Mouse (Mus musculus) liver, embryonic 14.5 days (tissue): ENCODE results near the gene Flot1. TPM values are rescaled to one million over a fixed set of nuclear protein-coding genes. Genes with fewer than 3 reads are reported as not detected.
A peak's percentile ranks its signal among the peaks of the same experiment; 100 is the strongest.

Source experiments
- ATAC-seq: fragments of 200-750 bp; cut with Nextera tagmentation; 2 replicates; pipeline ENCODE4 v1.8.0; 2017; ENCODE audit warnings: moderate number of reproducible peaks, mild to moderate bottlenecking, moderate library complexity; ENCODE audit not compliant: insufficient read depth
- DNase-seq, 3 experiments: peaks; one replicate each; pipeline ENCODE4 v3.0.0-alpha.2; 2012 to 2013; ENCODE audit warnings: low read depth in 3 of 3, low spot score in 3 of 3
- H3K27ac ChIP-seq: fragments of 300-500 bp; sonication (generic); 2 replicates; pipeline ENCODE4 v1.5.1; 2014; ENCODE audit warnings: moderate library complexity, mild to moderate bottlenecking, control low read depth, inconsistent platforms
- H3K27me3 ChIP-seq: fragments of 300-500 bp; sonication (generic); 2 replicates; pipeline ENCODE4 v1.6.1; 2014; ENCODE audit warnings: mild to moderate bottlenecking, low read length, moderate library complexity; ENCODE audit not compliant: control insufficient read depth, insufficient read depth
- H3K36me3 ChIP-seq: fragments of 300-500 bp; sonication (generic); replicated peaks from 2 replicates; pipeline ENCODE4 v1.6.1; 2014; ENCODE audit warnings: low read depth; ENCODE audit not compliant: control insufficient read depth, insufficient read depth
- H3K4me1 ChIP-seq, 2 experiments: fragments of 200-500 bp in 1 of 2; fragments of 300-500 bp in 1 of 2; sonication (generic) in 1 of 2; replicated peaks; 2 replicates each; pipeline ENCODE4 v1.6.1; 2012 to 2014; ENCODE audit warnings: antibody characterized with exemption in 1 of 2, inconsistent platforms in 1 of 2, low read length in 1 of 2; ENCODE audit not compliant: control insufficient read depth in 2 of 2, insufficient read depth in 2 of 2
- H3K4me2 ChIP-seq: fragments of 300-500 bp; sonication (generic); 2 replicates; pipeline ENCODE4 v1.6.1; 2014; ENCODE audit warnings: low read depth, mild to moderate bottlenecking, control low read depth, moderate library complexity
- H3K4me3 ChIP-seq, 2 experiments: fragments of 200-500 bp in 1 of 2; fragments of 300-500 bp in 1 of 2; sonication (generic) in 1 of 2; 2 replicates each; pipeline ENCODE4 v1.5.1; 2012 to 2014; ENCODE audit warnings: low read depth in 2 of 2, low read length in 2 of 2, mild to moderate bottlenecking in 2 of 2, control low read depth in 1 of 2, inconsistent platforms in 1 of 2, moderate library complexity in 1 of 2; ENCODE audit not compliant: insufficient read depth in 1 of 2
- H3K9ac ChIP-seq: fragments of 300-500 bp; sonication (generic); replicated peaks from 2 replicates; pipeline ENCODE4 v1.6.1; 2014; ENCODE audit warnings: mild to moderate bottlenecking, control low read depth, moderate library complexity
- H3K9me3 ChIP-seq: fragments of 300-500 bp; sonication (generic); 2 replicates; pipeline ENCODE4 v1.6.1; 2016; ENCODE audit warnings: low read length, mixed read lengths; ENCODE audit not compliant: control insufficient read depth
- CTCF ChIP-seq: IDR thresholded peaks from 2 replicates; pipeline ENCODE4 v1.5.1; 2016; ENCODE audit warnings: antibody characterized with exemption, low read depth, control low read depth
- EP300 ChIP-seq: IDR thresholded peaks from 2 replicates; pipeline ENCODE4 v1.6.1; 2016; ENCODE audit warnings: antibody characterized with exemption, low read depth
- WGBS: fragments of 180-500 bp; shearing (Covaris S2); extraction: QIAGEN DNeasy Blood & Tissue Kit; methylation state at CpG from one replicate; pipeline ENCODE4 v1.1.7; 2014; ENCODE audit not compliant: insufficient replicate concordance; 5-methylcytosine and 5-hydroxymethylcytosine counted together
- polyA plus RNA-seq, 2 experiments: library from polyadenylated mRNA; depleted of rRNA in 1 of 2; stranded (reverse) in 1 of 2; unstranded in 1 of 2; fragments of >200 nt; fragmentation: Nextera tagmentation in 1 of 2; extraction: Ambion mirVana in 1 of 2; gene quantifications; 2 replicates each; pipeline versions ENCODE4 v1.2.1 to v1.2.3; 2012 to 2014

Flot1 gene
- polyA plus RNA-seq (2012; rRNA removed) (22.4 and 34.7 TPM in 2 replicates), polyA plus RNA-seq (2014; fragmentation: Nextera tagmentation; extraction: Ambion mirVana) (27.8 and 29.2 TPM in 2 replicates)

DNA sequence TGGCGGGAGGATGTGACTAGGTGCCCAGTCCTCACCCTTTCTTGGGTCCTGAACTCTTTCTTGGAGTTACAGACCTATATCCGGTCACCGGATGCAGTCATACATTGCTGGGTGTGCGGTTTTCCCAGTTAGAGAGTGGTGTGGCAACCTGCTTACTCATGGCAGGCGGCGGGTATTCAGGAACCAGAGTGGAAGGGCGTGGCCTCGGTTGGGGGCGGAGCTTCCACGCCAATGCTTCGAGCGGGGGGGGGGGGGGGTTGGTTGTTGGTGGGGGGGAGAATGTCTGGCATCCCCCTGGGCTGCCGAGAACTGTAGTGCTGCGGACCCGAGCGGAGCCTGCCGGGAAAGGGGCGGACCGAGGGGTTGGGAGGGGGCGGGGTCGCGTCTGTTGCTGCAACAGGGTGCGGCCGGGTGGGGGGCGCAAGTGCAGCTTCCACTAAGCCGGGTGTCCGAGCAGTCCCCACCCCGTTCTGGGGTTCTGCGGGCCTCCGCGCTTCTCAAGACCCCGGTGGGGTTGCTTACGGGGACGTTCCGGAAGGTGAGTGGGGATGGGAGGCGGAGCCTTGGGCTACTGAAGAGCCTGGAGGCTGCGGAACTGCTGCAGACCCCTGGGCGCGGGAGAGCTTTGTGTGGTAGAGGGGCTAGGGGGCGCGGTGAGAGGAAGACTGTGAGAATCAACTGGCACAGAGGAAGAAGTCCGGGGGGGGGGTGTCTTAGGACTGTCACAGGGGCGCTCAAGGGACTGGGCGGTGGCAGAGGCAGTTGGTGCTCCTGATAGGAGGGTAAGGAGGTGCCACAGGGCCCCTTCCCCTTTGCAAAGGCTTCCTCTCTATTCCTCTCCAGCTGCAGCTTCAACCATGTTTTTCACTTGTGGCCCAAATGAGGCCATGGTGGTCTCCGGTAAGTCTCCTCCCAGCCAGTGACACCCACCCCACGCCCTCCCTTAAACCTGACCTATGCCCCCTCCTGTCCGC, at the start of gene Flot1:
Gene Flot1 (plus strand): TSS at position 267 of the 974 bp plus-strand sequence.
- Histone ChIP-seq H3K27ac (peak within 1 kb of the TSS; percentile 94), H3K9me3 (no peaks in the 10 kb centered on the region), H3K4me3 (peak within 1 kb of the TSS; percentile 89 to 94), H3K4me2 (peak within 1 kb of the TSS; percentile 97), H3K36me3 (peaks cover 11% of the 10 kb centered on the region), H3K27me3 (no peaks in the 10 kb centered on the region), H3K9ac (peak within 1 kb of the TSS; percentile 82), H3K4me1 (peaks cover 35 to 44% of the 10 kb centered on the region in 2 experiments)
- DNase-seq (peak; percentile 82 to 89 (median 85)), ATAC-seq (peak; percentile 78)
- under 1% methylated on average over 45 of the region's 47 CpGs for WGBS
- TF ChIP-seq EP300 (peak; percentile 39), CTCF (no peak)

DNA sequence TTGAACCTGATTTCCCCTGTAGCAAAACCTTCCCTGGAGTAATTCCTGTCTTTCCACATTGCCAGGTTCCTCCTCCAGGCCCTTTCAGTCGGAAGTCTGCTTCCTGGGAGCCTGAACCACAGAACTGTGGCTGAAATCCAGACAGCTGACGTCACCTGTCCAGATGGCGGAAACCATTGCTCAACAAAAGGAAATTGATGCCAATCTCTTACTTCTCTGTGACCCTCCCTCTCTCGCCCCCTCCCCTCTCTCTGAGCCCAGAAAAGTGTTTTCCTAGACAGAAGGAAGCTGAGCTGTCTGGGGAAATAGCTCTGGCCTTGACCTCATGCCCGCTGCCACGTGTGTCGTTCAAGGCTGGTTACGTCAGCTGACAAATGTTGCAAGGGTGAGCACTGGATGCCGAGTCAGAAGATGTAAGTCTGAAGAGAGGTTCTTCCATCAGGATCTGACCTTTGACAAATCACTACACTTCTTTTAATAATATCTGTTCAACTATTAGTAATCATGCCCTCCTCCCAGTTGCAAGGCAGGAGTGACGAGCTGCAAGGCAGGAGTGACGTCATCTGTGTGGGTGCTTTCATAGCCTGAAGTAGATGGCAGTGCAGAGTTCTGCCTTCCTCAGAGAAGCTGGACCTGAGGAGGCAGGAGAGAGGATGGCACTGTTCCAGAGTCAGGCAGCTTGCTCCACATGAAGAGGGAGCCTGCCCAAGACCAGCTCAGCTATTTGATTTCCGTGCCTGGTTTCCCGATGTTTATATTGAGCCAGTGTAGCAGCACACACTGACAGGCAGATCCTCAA, 46.0 kb upstream of the Flot1 start:
- H3K4me1 ChIP-seq: peaks cover 3 to 22% of the 10 kb centered on the region in 2 experiments; a peak in 3 of 4 replicates
- DNase-seq (no peak), ATAC-seq (no peak)
- WGBS: 31% methylated on average over 13 of the region's 13 CpGs
- no peak overlapping the region for H3K9ac ChIP-seq
- no peaks in the 10 kb centered on the region for H3K9me3 ChIP-seq
- TF ChIP-seq EP300 (no peak), CTCF (no peak)
- no peak overlapping the region for H3K27ac ChIP-seq
- no peaks in the 10 kb centered on the region for H3K36me3 ChIP-seq
- H3K27me3 ChIP-seq: no peaks in the 10 kb centered on the region
- no peak overlapping the region for H3K4me3 ChIP-seq
- no peak overlapping the region for H3K4me2 ChIP-seq

GRCm38 (mm10) chr17:35778965-35779364, 44.1 kb upstream of the Flot1 start:
- Histone ChIP-seq H3K27ac (no peak overlapping the region), H3K4me3 (no peak overlapping the region), H3K4me2 (no peak overlapping the region), H3K36me3 (no peaks in the 10 kb centered on the region), H3K4me1 (peaks cover 3 to 29% of the 10 kb centered on the region in 2 experiments; a peak in 3 of 4 replicates), H3K9ac (no peak overlapping the region), H3K27me3 (no peaks in the 10 kb centered on the region), H3K9me3 (no peaks in the 10 kb centered on the region)
- WGBS: 44% methylated on average over 6 of the region's 6 CpGs
- ATAC-seq: no peak
- DNase-seq: no peak
- TF ChIP-seq EP300 (no peak), CTCF (no peak)

- Histone ChIP-seq H3K36me3 (no peaks in the 10 kb centered on the region), H3K9ac (no peak overlapping the region), H3K27me3 (no peaks in the 10 kb centered on the region), H3K4me3 (no peak overlapping the region), H3K4me1 (peaks cover 3 to 35% of the 10 kb centered on the region in 2 experiments; a peak in 3 of 4 replicates), H3K4me2 (no peak overlapping the region), H3K9me3 (no peaks in the 10 kb centered on the region), H3K27ac (no peak overlapping the region)
- DNase-seq (no peak), ATAC-seq (no peak)
- 48% methylated on average over 10 of the region's 10 CpGs for WGBS
- TF ChIP-seq CTCF (no peak), EP300 (no peak)
These were observed 43.4 kb upstream of the Flot1 start for GRCm38 (mm10) chr17:35779466-35780205.
